Mouse (Mus musculus): ENCODE results near the gene Gm12216. TPM values are rescaled to one million over a fixed set of nuclear protein-coding genes. Genes with fewer than 3 reads are reported as not detected.

The Gm12216 gene
- total and polyA plus RNA-seq, 3 experiments = not detected

DNA sequence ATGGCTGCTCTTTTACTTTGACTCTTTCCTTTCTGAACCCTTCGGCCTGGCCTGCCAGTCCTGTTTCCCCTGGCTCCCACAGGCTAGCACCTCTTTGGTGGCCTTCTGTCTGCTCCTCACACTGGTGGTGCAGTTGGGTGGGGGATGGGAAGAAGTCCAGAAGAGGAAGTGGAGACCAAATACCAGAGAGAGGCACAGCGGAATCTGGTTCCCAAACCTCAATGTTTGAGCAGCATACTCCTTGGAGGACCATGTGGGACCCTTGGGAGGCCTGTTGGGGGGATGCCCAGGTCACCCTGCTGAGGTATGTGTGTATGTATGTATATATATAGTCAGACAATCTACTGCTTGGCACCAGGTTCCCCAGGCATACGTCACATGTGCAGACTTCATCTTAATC, 65.0 kb downstream of the Gm12216 start:
- DNase-seq (ENCODE audit: low read depth, low spot score) = no peak
- no peak overlapping the region for H3K4me3 ChIP-seq (ENCODE audit: control insufficient read depth in 1 of 2, insufficient read depth in 1 of 2, low read depth in 2 of 2, low read length in 2 of 2)
- no peaks in the 10 kb centered on the region; a peak in 2 of 4 replicates for H3K27me3 ChIP-seq (ENCODE audit: control insufficient read depth in 1 of 2, insufficient read depth in 2 of 2, low read length in 2 of 2)
- no peak overlapping the region for H3K9ac ChIP-seq (ENCODE audit: control insufficient read depth, low read depth, low read length, poor library complexity, severe bottlenecking)
- H3K27ac ChIP-seq (ENCODE audit: control insufficient read depth, low read depth, low read length) = no peak overlapping the region
- no peaks in the 10 kb centered on the region for H3K4me1 ChIP-seq (ENCODE audit: control insufficient read depth in 1 of 2, insufficient read depth in 2 of 2, low read length in 2 of 2)
- H3K79me2 ChIP-seq (ENCODE audit: control insufficient read depth, insufficient read depth, low read length, poor library complexity) = no peaks in the 10 kb centered on the region
- no peaks in the 10 kb centered on the region for H3K36me3 ChIP-seq (ENCODE audit: control insufficient read depth in 1 of 2, insufficient read depth in 2 of 2, low read length in 2 of 2)
- H3K9me3 ChIP-seq (replicated peaks; ENCODE audit: insufficient read depth, low read length) = no peaks in the 10 kb centered on the region
- TF ChIP-seq ETS1 (IDR thresholded peaks at IDR 0.05; ENCODE audit: low read depth, low read length) = no peak
- no peak for TF ChIP-seq RAD21 (IDR thresholded peaks at IDR 0.05; ENCODE audit: low read depth, low read length)
- TF ChIP-seq NELFE (IDR thresholded peaks at IDR 0.05; ENCODE audit: low read depth, low read length) = no peak
- no peak for TF ChIP-seq MAFK (IDR thresholded peaks at IDR 0.05; ENCODE audit: borderline replicate concordance, low read depth, low read length)
- no peak for TF ChIP-seq POLR2AphosphoS5 (IDR thresholded peaks at IDR 0.05; ENCODE audit: borderline replicate concordance, low read depth, low read length)
- no peak for TF ChIP-seq TCF12 (IDR thresholded peaks at IDR 0.05; ENCODE audit: low read depth, low read length)
- TF ChIP-seq JUND (IDR thresholded peaks at IDR 0.05; ENCODE audit: low read depth, low read length) = no peak
- TF ChIP-seq MEF2A (IDR thresholded peaks at IDR 0.05; ENCODE audit: extremely low read depth, insufficient replicate concordance, low read depth, low read length, poor library complexity, severe bottlenecking) = no peak
- TF ChIP-seq KAT2A (conservative IDR thresholded peaks at IDR 0.05; ENCODE audit: low read depth, low read length) = no peak
- no peak for TF ChIP-seq MYB (IDR thresholded peaks at IDR 0.05; ENCODE audit: low read depth, low read length)
- no peak for TF ChIP-seq USF1 (IDR thresholded peaks at IDR 0.05; ENCODE audit: low read depth, low read length)
- TF ChIP-seq ZNF384 (IDR thresholded peaks at IDR 0.05; ENCODE audit: low read depth, low read length) = no peak
- no peak for TF ChIP-seq RCOR1 (IDR thresholded peaks at IDR 0.05; ENCODE audit: low read depth, low read length)
- TF ChIP-seq MAZ (IDR thresholded peaks at IDR 0.05; ENCODE audit: low read depth, low read length) = no peak
- TF ChIP-seq NRF1 (IDR thresholded peaks at IDR 0.05; ENCODE audit: insufficient read depth, low read depth, low read length, poor library complexity, severe bottlenecking) = no peak
- TF ChIP-seq ZKSCAN1 (IDR thresholded peaks at IDR 0.05; ENCODE audit: low read depth, low read length) = no peak
- no peak for TF ChIP-seq MXI1 (IDR thresholded peaks at IDR 0.05; ENCODE audit: low read depth, low read length)
- TF ChIP-seq POLR2AphosphoS2 (IDR thresholded peaks at IDR 0.05; ENCODE audit: low read length) = no peak

DNA sequence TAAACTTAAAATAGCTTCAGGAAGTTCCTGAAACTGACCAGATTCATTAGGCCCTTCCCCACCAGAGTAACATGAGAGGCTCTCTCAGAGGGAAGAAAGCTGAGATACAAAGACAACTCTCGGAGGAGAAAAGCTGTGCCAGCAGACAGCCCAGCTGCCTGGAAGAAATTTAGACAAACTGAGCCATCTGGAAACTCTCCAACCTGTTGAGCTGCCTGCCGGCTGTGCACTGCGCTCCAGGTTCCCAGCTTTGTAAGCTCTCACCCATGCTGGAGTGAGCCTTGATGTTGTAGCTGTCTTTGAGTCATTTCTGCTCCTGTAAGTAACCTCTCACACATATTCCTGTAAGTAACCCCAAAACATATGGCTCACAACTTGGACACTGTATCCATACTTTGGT, 66.1 kb downstream of the Gm12216 start:
- TF ChIP-seq POLR2AphosphoS5 (IDR thresholded peaks at IDR 0.05; ENCODE audit: borderline replicate concordance, low read depth, low read length) (no peak), RAD21 (IDR thresholded peaks at IDR 0.05; ENCODE audit: low read depth, low read length) (no peak), TBP (IDR thresholded peaks at IDR 0.05; ENCODE audit: low read depth, low read length) (no peak), BHLHE40 (IDR thresholded peaks at IDR 0.05; ENCODE audit: borderline replicate concordance, low read depth, low read length) (no peak), ZMIZ1 (IDR thresholded peaks at IDR 0.05; ENCODE audit: low read depth, low read length) (no peak), USF1 (IDR thresholded peaks at IDR 0.05; ENCODE audit: low read depth, low read length) (no peak), POLR2AphosphoS2 (IDR thresholded peaks at IDR 0.05; ENCODE audit: low read length) (no peak), MAX (IDR thresholded peaks at IDR 0.05; ENCODE audit: low read length) (no peak), USF2 (IDR thresholded peaks at IDR 0.05; ENCODE audit: borderline replicate concordance in 1 of 2, insufficient read depth in 1 of 2, low read depth in 1 of 2, low read length in 2 of 2) (no peak), NRF1 (IDR thresholded peaks at IDR 0.05; ENCODE audit: insufficient read depth, low read depth, low read length, poor library complexity, severe bottlenecking) (no peak), ZC3H11A (IDR thresholded peaks at IDR 0.05; ENCODE audit: low read depth, low read length) (no peak), POLR2A (IDR thresholded peaks at IDR 0.05; ENCODE audit: control insufficient read depth in 1 of 2, insufficient read depth in 1 of 2, low read depth in 1 of 2, low read length in 2 of 2, poor library complexity in 1 of 2) (no peak), EP300 (IDR thresholded peaks at IDR 0.05; ENCODE audit: low read depth in 1 of 2, low read length in 2 of 2) (no peak), NELFE (IDR thresholded peaks at IDR 0.05; ENCODE audit: low read depth, low read length) (no peak), ZNF384 (IDR thresholded peaks at IDR 0.05; ENCODE audit: low read depth, low read length) (no peak), CTCF (IDR thresholded peaks at IDR 0.05 in 2 of 3, conservative IDR thresholded peaks at IDR 0.05 in 1 of 3; ENCODE audit: control insufficient read depth in 1 of 3, insufficient read depth in 1 of 3, low read depth in 2 of 3, low read length in 3 of 3, poor library complexity in 1 of 3, severe bottlenecking in 1 of 3) (no peak)
- Histone ChIP-seq H3K4me3 (ENCODE audit: control insufficient read depth in 1 of 2, insufficient read depth in 1 of 2, low read depth in 2 of 2, low read length in 2 of 2) (no peak overlapping the region), H3K36me3 (ENCODE audit: control insufficient read depth in 1 of 2, insufficient read depth in 2 of 2, low read length in 2 of 2) (no peaks in the 10 kb centered on the region), H3K4me1 (ENCODE audit: control insufficient read depth in 1 of 2, insufficient read depth in 2 of 2, low read length in 2 of 2) (no peaks in the 10 kb centered on the region), H3K27me3 (ENCODE audit: control insufficient read depth in 1 of 2, insufficient read depth in 2 of 2, low read length in 2 of 2) (no peaks in the 10 kb centered on the region; a peak in 2 of 4 replicates), H3K9ac (ENCODE audit: control insufficient read depth, low read depth, low read length, poor library complexity, severe bottlenecking) (no peak overlapping the region), H3K9me3 (replicated peaks; ENCODE audit: insufficient read depth, low read length) (no peaks in the 10 kb centered on the region), H3K79me2 (ENCODE audit: control insufficient read depth, insufficient read depth, low read length, poor library complexity) (no peaks in the 10 kb centered on the region), H3K27ac (ENCODE audit: control insufficient read depth, low read depth, low read length) (no peak overlapping the region)
- DNase-seq (ENCODE audit: low read depth, low spot score) = no peak
